Mouse (Mus musculus): ENCODE measurements around the gene Arg1. TPM values are rescaled to one million over a fixed set of nuclear protein-coding genes. Genes with fewer than 3 reads are reported as not detected.

The Arg1 gene
- total RNA-seq (2021): 1 to 10 TPM in 1 of 2 experiments, under 1 TPM in 1; 0.25 to 1.1 TPM
- long read RNA-seq, experiment 1, partial matches to known transcripts: 0 of 5 reads
- long read RNA-seq, experiment 1, other reads (novel, unspliced or antisense): 1 of 5 reads
- long read RNA-seq, experiment 2: 0 reads

DNA sequence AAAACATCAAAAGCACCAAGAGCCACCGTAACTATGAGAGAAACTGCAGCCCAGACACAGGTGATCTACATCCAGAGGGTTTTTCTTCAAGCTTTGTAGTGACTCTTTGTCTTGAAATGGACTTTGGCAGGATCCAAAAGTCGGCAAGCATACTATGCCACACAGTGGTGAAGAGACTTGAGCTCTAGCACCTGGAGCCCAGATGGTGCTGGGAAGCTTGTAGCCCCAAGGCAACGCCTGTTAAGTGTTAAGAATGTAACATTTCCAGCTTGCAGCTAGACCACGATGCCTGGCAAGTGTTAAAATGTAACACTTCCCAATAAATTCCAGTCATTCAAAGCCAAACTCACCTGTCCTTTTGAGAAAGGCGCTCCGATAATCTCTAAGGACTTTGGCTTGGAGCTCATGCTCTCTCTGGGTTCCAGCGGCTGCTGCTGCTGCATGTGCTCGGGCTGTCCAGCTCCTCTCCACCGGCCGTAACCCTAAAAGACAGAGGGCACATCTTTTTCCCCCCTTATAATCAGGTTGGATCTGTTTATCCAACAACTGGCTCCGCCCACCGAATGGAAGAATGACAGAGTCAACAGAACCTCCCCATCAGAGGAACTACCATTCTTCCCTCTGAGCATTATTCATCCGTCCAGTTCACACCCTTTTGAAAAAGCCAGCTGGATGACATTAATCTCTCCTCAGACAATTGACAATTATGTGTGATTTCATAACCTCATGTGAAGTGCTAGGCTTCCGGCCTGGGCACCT, at the start of gene Arg1:
Arg1 (minus strand) TSS at position 523 of the 759 bp plus-strand sequence.
- DNase-seq (ENCODE audit: low spot score in 2 of 2): no peak

DNA sequence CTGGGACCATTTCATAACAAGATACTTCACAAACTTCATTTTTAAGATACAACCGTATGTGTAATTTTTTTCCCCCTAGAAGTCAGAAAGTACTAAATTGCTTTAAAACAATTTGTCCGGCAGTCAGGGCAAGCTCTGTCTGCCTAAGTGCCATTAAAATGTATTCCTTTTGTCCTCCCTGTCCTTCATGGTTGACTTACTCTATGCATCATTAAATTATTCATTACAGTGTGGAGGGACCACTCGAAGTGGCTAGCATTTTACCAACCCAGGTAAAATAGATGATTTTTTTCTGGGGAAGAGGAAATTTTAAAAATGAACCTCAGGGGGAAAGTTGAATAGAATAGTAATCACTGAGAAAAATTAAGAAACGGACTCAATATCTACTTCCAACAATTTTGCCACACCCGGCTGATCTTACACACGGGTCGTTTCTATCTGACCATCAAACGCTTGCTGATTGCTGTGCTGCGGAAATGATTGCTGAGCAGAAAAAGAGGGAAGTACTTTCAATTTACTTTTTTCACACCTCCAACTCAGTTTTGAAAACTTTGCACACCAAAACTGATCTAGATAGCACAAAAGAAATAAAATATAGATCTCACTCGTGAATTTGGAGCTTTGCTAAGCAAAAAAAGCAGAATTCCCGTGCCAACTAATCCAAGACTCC, 46.7 kb upstream of the Arg1 start:
- no peak for DNase-seq (ENCODE audit: low spot score in 2 of 2)

DNA sequence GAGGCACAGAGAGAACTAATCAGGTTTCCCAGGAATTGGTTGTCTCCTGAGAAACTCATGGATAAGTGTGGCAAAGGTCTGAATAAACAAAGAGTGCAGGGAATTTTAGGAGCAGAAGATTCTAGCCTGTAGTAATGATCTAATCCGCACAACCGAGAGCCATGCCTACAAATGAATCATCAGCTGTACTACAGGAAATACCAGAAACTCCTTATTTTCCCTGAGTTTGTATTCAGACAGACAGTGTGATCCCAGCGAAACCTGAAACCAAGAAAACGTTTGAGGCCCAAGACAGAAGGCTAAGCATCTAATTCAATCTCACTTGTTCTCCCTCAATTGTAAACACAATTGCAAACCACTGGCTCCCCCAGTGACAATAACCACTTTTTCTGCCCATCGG, 46.1 kb upstream of the Arg1 start:
- DNase-seq (ENCODE audit: low spot score in 2 of 2): no peak

DNA sequence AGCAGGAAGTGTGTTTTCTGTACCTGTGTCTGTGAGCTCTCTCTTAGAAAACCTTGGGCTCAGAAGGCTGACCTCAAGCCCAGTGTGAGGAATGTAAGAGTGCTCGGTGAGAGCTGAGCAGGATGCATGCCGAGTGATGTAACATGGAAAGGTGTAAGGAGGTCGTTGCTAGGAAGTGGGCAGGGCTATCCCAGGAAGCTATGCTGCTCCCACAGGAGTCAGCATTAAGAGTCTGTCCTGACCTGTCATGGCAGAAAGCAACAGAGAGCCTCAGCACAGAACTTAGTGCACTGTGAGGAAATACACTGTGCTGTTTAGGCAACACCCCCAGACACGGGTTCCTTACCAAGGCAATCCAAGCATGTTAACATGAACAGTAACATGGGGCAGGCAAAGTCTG, 45.6 kb upstream of the Arg1 start:
- no peak for DNase-seq (ENCODE audit: low spot score in 2 of 2)

DNA sequence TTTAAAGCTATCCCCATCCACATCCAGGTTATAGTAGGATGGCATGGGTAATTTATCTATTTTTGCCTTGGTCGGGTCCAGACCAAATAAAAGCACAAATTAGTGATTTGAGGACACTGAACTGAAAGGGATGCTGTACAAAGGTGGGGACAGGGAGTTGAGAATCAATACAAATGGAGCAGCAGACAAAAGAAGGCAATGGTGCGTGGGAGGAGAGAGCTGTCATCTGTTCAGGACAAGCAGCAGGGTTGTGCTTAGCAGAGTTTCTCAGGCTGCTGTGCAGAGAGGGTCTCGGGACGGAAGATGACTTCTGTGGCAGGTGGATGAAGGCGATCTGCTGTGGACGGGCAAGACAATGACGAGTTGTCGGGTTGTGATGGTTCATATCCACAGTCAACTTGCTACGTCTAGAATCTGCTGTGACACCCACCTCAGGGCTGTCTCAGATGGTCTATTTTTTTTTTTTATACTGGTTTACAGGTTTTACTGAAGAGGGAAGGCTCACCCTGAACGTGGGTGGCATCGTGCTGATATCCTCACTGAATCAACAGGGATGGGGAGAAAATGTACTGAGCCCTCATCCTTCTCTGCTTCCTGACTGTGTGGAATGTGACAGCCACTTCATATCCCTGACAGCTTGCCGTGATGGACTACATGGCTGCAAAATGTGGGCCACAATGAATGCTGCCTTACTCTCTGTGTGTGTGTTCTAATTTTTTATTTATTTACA, 38.7 kb upstream of the Arg1 start:
- DNase-seq (ENCODE audit: low spot score in 2 of 2): no peak

DNA sequence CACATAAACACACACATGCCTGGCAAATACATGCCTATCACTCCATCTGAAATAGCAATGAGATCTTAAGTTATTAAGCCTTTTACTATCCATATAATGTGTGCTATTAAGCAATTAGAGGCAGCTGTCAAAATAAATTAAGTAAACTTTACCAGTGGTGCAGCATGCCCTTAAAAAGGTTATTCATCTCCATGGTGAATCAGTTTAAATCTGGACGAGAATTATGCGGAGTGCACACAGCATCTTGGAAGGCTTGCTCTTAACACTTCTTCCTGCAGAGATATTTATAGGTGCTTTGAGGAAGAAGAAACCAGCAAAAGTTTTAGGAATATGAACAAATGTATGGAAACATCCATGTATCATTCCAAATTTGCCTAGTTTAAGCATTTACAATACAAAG, 34.6 kb upstream of the Arg1 start:
- no peak for DNase-seq (ENCODE audit: low spot score in 2 of 2)

DNA sequence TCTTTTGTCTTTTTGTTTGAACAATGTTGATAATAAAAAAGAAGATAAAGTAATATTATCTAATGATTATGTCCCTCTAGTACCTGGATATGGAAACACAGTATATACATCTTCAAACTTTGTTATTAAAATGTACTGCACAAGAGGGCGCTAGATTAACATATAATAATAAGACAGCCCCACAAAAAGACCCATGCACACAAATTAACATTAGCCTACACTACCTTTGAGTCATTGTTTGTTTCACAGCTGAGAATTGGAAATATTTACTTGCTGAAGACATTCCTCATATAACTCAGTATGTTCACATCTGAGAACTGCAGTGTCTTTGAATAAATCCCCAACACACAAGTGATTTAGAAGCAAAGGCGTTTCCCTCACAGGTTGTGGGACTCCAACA, 33.8 kb upstream of the Arg1 start:
- no peak for DNase-seq (ENCODE audit: low spot score in 2 of 2)

DNA sequence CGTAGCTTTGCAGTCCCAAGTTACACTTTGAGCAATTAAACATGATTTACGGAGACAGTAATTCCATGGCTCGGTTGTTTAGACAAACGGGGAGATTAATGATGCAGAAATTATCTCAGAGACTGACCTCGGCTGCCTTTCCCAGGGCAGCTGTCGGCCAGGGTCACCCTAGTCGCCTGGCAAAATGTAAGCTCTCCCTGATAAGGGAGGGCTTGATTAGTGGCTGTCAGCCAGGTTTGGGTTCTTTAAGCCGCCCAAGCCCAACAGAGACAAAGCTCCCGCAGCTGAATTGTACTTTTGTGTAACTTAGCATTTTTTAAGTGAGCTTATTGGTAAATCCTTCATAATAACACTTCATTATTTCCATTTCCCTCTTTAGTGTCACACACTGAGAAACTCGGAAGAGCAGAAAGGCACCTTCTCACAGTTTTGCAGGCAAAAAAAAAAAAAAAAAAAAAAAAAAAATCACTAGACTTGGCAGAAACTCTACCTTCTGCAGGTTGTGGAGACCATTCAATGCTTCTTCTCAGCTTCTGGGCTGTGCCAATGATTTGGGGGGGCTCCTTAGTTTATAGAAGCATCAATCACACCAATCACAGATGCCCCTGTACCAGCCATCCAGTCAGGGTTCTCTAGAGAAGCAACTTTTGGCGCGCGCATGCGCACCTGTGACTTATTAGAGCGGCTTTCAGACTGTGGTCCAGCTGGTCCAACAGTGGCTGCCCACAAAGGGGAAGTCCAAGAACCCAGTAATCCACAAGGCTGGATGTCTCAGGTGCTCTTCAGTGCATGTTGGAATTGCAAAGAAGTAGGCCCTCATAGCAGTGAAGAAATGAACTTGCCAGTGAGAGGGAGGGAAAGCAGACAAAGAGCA, 32.0 kb upstream of the Arg1 start:
- no peak for DNase-seq (ENCODE audit: low spot score in 2 of 2)

DNA sequence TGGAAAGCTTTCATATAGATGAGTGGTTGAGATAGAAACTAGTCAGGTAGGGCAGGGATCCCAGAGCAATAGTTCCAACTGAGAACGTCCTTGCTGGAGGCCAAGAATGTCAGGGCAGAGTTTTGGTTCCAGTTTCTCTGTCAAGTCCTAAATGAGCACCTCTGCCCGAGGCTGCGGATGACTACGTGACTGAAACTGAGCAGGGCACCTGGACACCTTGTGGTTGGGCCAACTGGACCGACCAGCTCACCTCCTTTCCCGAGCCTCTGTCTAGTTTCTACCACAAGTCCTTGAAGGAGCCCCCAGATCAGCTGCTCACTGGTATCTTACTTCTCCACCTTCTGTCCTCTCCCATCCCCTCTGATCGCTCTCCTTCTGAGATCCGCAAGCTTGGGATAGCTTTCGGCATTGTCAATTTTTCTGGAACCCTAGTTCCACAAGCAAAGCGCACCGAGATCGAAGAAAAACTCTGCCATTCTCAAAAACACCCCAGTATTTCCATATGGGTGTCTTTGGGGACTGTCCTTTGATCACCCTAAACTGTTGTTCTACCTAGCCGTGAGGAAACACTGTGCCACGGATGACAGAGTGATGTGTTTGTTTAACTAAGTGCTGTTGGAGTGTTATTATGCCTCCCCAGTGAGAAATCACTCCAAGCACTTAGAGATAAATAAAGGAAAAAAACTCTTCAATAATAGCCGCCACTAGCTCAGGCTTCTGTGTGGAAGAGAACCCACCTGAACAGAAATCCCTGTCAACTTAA, 31.2 kb upstream of the Arg1 start:
- no peak for DNase-seq (ENCODE audit: low spot score in 2 of 2)

DNA sequence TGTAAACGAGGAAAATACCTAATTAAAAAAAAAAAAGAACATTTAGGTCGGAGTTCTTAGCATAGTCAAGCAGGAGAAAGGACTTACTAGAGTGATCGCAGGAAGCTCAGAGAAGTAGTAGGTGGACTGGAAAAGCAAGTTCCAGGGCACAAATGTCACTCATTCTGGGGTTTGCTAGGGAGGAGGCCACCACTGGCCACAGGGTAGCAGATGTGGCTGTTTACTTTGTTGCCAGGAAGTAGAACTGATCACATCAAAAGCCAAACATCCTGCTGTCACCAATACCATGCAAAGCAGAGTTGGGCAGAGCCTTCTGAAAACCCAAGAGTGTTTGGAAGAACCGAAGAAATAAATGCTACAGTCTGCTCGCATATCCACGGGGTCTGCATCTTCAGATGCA, 26.6 kb upstream of the Arg1 start:
- DNase-seq (ENCODE audit: low spot score in 2 of 2): no peak

DNA sequence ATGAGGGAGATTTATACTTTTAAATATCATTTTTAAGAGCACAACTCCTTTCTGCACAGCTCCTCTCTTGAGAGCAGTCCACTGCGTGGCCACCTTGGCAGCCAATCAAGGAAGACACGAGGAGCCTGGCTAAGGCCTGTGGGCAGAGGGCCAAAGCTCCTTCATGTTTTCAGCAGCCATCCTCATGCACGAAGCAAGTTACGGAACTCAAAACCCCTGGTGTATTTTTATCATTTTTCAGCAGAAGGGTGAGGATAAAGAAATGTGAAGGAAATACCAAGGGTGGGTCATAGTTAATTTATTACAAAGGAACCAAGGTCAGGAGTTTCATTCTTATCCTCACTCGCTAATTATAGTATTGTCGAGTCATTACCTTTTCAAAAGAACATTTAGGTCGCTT, 25.3 kb upstream of the Arg1 start:
- DNase-seq (ENCODE audit: low spot score in 2 of 2): peak in 1 of 2 experiments; percentile 32

DNA sequence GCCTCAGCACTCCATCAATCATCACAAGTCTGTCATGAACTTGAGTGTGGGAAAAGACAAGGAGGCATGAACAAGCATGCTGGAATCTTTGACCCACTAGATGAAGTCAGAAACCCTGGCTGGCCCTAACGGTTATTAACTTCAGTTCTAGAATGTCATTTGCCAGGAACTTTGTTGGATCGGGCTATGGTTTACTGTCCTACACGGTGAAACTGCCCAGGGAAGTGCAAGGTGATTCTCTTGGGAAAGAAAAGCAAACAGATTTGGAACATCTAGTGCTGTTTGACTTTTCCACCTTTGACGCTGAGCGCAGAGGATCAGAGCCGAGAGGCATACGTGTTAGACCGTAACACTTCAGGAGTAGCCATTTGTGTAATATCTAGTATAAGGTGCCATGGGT, 24.3 kb upstream of the Arg1 start:
- DNase-seq (ENCODE audit: low spot score in 2 of 2): no peak

DNA sequence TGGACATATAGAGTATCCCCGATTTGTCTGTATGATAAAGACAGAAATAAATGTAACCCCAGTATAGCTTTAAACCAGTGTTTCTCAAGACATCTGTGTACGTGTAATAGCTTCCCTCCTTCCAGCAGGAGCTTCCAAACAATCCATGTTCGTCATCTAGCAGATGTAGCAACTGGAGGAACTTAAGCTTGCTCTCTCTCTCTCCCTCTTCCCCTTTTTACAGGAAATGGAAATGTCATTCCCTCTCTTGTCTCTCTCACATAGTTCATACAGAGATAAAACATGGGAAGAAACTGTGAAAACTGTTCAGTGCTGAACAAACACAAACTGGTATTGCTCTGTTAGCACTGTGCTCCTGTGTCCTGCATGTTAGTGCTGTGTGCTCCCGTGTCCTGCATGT, 22.9 kb upstream of the Arg1 start:
- no peak for DNase-seq (ENCODE audit: low spot score in 2 of 2)

DNA sequence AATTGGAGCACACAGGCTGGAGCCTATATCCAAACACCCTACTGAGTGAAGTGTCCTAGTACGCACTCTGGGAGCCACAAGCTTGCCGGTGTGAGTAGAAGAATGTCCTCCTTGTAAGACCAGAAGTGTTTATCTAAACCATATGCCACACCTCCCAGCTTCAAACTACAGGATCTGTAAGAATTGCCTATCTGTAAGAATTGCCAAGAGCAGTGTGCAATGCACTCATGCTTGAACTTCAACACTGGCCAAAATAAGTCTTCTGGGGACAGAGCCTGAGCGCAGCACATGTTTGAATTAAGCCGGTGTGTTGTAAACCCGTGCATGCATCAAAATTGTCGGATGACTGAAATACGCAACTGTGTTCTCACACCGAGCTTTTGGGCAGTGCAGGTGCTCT, 21.0 kb upstream of the Arg1 start:
- no peak for DNase-seq (ENCODE audit: low spot score in 2 of 2)

DNA sequence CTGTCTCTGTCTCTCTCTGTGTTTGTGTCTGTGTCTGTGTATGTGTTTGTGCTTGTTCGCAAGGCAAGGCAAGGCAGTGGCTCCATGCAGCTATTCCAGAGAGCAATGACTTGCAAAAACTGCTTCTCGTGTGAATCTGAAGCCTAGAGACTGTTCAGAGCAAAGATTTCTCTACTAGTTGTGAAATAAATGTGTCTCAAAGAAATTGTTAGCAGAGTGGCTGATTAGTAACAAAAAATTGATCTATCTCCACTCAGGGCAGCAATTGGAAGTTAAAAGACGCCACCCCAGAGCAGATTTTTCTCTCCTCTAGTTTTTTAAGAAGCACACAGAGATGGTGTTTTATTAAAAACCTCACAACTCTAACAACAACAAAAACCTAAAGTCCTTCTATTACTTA, 20.6 kb upstream of the Arg1 start:
- no peak for DNase-seq (ENCODE audit: low spot score in 2 of 2)

DNA sequence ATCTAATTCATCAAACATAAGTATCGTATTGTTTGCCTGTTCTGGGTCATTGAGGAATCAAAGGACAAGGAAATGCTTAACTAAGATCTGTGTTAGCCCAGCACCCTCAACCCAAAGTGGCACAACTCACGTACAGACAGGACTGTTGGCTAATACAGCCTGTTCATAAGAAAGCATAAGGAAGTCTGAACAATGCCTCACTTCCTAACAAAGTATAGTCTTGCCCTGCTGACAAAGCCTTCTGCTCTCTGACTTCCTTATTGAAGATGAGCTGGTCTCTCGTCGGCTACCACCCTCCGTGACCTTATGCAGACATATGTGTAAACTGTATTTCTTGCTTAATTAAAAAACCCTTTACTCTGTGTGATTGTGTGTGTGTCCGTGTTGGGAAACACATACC, 2.9 kb upstream of the Arg1 start:
- no peak for DNase-seq (ENCODE audit: low spot score in 2 of 2)

DNA sequence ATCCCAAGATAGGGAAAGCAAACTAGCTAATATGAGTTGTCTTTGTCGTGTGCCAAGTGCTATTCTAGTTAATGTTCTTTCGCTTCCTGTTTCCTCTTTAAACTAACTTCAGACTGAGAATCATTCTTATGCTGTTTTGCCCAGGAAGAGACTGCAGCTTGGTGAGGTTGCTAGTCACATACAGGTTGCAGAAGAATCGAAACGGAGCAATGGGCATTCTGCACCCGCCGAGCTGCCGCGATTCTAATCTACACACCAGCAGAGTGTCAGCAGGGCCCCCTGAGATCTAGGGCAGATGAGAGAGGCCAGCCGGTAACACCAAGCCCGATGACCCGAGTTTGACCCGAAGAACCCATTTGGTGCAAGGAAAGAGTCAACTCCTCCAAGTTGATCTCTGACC, 788 bp upstream of the Arg1 start:
- DNase-seq (ENCODE audit: low spot score in 2 of 2): no peak

DNA sequence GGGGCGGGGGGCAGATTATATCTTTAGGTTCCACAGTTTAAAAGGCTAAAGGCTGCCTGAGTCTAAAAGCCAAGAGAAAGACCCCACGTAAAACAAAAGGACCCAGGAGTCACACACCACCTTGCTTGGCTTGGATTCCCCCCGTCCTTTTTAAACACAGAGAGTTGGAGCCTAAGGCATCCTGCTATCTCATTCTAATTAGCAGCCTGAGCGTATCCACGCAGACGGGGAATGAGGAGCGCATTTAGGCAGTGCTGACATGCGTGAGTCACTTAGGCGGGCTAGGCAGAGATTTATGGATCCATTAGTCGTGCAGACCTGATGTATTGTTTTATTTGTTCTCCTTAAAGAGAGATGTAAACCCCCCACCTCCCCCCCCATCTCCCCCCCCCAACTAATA, 904 bp downstream of the Arg1 start:
- DNase-seq (ENCODE audit: low spot score in 2 of 2): no peak

DNA sequence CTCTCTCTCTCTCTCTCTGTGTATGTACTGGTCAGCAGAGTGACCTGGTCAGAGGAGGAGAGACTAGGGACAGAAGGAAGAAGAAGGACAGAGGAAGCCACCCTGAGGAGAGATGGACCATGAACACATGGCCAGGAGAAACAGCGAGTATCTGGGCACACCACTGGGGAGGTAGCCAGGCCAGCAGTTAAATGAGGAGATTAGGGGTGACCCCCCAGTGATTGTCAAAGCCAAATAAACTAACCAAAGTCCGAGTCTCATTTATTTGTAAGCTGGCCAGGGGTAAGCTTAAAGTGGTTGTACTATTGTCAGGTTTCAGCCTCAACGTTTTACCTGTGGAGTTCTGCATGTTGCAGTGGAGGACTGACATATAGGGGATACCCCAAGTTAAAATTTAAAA, 3.0 kb downstream of the Arg1 start:
- no peak for DNase-seq (ENCODE audit: low spot score in 2 of 2)

DNA sequence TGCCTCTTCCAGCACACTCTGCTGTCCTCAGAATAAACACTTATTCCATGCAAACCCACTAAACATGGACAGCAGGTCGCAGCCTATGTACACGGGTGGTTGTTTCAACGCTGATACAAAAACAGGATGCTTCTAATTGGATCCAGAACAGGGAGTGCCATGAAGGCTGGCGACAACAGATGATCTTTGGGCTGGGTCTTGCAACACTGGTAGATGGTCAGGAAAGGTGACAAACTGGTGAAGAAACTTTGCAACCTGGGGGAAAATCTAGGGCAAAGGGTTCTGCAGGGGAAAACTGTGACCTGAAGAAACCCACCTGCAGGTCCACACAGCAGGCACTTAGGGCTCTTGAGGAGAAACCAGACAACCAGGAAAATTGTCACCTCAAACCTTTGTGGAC, 4.3 kb downstream of the Arg1 start:
- no peak for DNase-seq (ENCODE audit: low spot score in 2 of 2)
